Mouse (Mus musculus) skeletal muscle tissue, postnatal 0 days (tissue): Measurements from ENCODE around the gene Szrd1. TPM values are rescaled to one million over a fixed set of nuclear protein-coding genes. Genes with fewer than 3 reads are reported as not detected.

Experiments used
- polyA plus RNA-seq: library from polyadenylated mRNA; unstranded; fragments of >200 nt; fragmentation: Nextera tagmentation; extraction: Ambion mirVana; gene quantifications from 2 replicates; pipeline ENCODE4 v1.2.1, GENCODE M21; 2015

Gene Szrd1
- 28.3 and 29.0 TPM in 2 replicates for polyA plus RNA-seq

DNA sequence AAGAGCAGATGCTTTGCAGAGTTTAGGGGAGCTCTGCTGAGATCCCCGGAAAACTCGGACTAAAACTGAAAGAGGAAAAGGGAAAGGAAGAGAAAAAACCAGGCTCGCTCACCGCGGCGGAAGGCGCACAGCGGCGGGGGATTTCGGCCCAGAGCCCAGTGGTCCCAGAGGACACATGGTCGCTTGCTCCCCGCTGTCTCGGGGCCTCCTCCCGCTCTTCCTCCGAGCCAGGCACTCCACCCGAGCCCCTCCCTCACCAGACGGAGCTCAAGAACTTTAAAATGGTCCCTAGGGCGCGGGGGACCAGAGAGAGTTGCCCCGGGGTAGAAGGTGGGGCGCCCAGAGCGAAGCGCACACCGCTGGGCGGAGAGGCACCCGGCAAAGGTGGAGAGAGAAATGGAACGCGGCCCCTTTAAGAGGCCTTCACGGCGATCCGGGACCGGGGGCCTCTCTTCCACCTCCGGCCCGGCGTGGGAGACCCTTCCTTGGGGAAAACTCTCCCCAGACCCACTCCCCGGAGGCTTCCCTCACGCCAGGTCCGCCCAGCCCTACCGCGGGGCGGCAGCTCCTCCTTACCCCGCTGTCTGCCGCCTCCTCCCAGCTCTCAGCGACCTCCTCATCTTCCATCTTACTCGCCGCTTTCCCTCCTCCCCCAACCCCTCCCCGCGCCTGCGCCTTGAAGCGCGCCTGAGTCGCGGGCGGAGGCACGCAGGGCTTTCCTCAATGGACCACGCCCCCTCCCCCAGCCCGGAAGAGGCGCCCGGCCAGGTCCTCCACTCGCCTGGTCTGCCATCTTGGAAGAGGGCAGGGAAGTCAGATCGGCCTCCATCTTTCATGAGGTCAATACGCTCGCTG, at the start of gene Szrd1:
Gene Szrd1, minus strand, starts transcription at position 660 of the 855 bp plus-strand sequence.

DNA sequence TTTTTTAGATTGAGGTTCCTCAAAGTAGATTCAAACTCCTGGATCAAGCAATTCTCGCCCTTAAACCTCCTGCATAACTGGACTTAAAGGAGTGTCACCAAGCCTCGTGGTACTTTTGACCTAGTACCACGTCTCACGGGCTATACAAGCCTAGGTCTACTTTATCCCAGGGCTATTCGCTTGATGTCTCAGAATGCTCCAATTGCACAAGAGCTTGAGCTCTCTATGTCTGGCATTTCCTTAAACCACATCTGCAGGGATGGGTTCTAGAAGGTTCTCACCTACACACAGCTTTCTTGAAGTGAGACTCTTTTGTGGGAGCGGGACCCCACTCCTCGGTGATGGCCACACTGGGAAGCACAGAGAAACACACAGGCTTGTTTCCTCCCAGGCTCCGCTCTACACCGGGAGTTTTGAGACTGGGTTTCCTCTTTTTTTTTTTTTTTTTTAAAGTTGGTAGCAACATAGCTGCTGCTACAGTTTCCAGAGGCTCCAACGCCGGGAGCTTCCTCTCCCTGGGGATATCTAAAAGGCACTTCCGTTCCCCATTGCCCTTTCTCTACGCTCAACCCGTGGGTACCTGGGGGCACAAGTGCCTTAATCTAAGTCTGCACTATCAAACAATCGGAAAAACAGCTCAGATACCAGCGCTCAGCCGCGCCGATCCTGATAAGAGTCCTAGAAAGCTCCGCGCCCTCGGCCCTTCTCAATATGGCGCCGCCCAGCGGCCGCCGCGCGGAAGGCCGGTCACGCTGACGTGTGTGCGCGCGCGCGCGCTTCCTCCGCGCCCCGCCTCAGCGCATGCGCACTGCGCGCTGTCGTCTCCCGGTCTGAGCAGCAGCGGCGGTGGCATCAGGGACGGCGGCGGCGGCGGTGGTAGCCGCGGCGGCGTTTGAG, 7.8 kb upstream of the Szrd1 start, which contains the start of gene Fbxo42:
Gene Fbxo42, plus strand, starts transcription at position 802 of the 897 bp plus-strand sequence.

DNA sequence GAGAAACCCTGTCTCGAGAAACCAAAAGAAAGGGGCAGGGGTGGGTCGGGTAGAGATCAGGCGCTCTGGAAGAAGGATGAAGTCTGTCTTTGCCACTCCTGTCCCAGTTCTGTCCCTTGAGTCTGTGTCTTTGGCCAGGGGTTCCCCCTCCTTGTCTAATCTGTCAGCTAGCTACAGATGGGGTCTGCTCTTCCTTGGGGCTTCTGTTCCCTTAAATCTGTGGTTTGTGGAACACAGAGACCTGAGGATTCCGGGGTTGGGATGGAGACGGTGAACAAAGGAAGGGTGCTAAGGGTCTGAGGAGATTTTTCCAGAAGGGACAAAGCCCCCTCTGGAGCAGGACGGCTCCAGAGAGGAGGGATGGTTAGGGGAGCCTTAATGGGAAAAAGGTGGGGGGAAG, 51.5 kb downstream of the Szrd1 start, which contains the start of gene Spata21:
Gene Spata21, plus strand, starts transcription at position 301 of the 400 bp plus-strand sequence.

DNA sequence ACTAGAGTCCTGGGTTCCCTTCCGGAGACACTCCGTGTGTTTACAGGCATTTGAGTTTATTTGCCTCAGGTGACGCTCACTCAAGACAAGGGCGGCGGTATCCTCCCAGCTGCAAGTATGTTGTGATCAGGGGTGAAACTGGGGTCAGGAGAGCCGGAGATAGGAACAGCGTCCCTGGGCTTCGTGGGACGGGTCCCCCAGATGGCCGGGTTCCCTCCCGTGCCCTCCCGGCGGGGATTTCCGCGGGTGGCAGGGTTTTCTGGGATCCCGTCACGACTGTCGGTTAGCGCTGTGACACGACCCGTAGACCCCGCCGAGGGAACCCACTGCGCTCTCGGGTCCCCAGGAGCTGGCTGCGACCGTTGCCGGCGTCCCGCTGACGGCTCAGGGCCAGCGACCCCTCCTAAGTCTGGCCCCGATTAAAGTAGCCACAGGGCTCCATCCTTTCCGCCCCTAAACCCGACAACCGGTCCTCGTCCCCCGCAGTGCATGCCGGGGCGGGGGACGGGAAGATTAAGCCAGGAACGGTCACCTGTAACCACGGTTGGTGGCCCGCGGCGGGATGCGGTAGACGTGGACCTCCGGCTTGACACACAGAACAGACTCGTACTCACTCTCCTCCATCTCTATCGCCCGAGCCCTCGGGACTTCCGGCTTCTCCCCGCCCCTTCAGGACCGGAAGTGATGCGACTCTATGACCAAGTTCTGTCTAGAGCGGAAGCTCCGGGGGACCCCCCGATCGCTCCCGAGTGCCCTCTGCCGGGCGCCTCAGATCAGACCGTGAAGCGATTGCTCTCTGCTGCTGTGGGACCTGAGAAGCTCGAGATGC, 61.7 kb downstream of the Szrd1 start, which contains the start of gene Necap2:
Gene Necap2, minus strand, starts transcription at position 677 of the 829 bp plus-strand sequence.

Other genes starting within 250 kb of the Szrd1 start
- gene Padi2, start 233.4 kb downstream of the Szrd1 start, polyA plus RNA-seq, result 55.7 and 69.2 TPM in 2 replicates
- 785 and 842 TPM in 2 replicates for gene Sdhb, start 178.6 kb downstream of the Szrd1 start, polyA plus RNA-seq
- gene Atp13a2, start 152.9 kb downstream of the Szrd1 start, polyA plus RNA-seq, result 18.1 and 19.8 TPM in 2 replicates
- gene Mfap2, start 129.4 kb downstream of the Szrd1 start, polyA plus RNA-seq, result 295 and 341 TPM in 2 replicates
- gene Crocc, start 79.2 kb downstream of the Szrd1 start, polyA plus RNA-seq, result 0.99 and 1.7 TPM in 2 replicates
- 38.3 and 50.7 TPM in 2 replicates for gene Necap2, start 61.4 kb downstream of the Szrd1 start, polyA plus RNA-seq
- gene Spata21, start 51.4 kb downstream of the Szrd1 start, polyA plus RNA-seq, result 0.37 and 0.40 TPM in 2 replicates
- 7.7 and 8.1 TPM in 2 replicates for gene Fbxo42, start 8.1 kb upstream of the Szrd1 start, polyA plus RNA-seq
- 1.0 and 1.2 TPM in 2 replicates for gene Rsg1, start 74.2 kb upstream of the Szrd1 start, polyA plus RNA-seq
- gene Arhgef19, start 99.7 kb upstream of the Szrd1 start, polyA plus RNA-seq, result 0.81 and 1.7 TPM in 2 replicates
- 0.54 and 0.99 TPM in 2 replicates for gene Epha2, start 161.5 kb upstream of the Szrd1 start, polyA plus RNA-seq
- gene Fam131c, start 228.4 kb upstream of the Szrd1 start, polyA plus RNA-seq, result 0.17 TPM in 1 of 2 replicates, not detected in the other